Mouse (Mus musculus): ENCODE data around the gene Cachd1. TPM values are rescaled to one million over a fixed set of nuclear protein-coding genes. Genes with fewer than 3 reads are reported as not detected.

The Cachd1 gene
- polyA plus RNA-seq, 1 experiment from 2014 or later = 25.2 TPM

- no peaks in the 10 kb centered on the region for H3K27me3 ChIP-seq (replicated peaks; ENCODE audit: control insufficient read depth, insufficient read depth, low read length)
- H3K4me1 ChIP-seq (ENCODE audit: control insufficient read depth, insufficient read depth, low read length) = peaks cover 36% of the 10 kb centered on the region
- no peak overlapping the region for H3K9ac ChIP-seq (ENCODE audit: low read depth, low read length)
- ATAC-seq (ENCODE audit: low read depth) (peak; percentile 85), DNase-seq (ENCODE audit: low spot score) (peak; percentile 80)
- H3K36me3 ChIP-seq (ENCODE audit: control insufficient read depth, insufficient read depth, low read length) = peaks cover 13% of the 10 kb centered on the region
- no peak overlapping the region for H3K4me2 ChIP-seq (ENCODE audit: low read depth, low read length)
- no peak overlapping the region for H3K4me3 ChIP-seq (ENCODE audit: low read depth, low read length)
- WGBS = 37% methylated on average over 3 of the region's 3 CpGs
- H3K27ac ChIP-seq (replicated peaks; ENCODE audit: low read depth, low read length) = peak overlapping the region; percentile 17
- no peaks in the 10 kb centered on the region for H3K9me3 ChIP-seq (ENCODE audit: control insufficient read depth, low read length)
Observed at GRCm38 (mm10) chr4:100926608-100927007, 150.1 kb downstream of the Cachd1 start.

GRCm38 (mm10) chr4:100927059-100927458, 150.6 kb downstream of the Cachd1 start:
- peak; percentile 35 for DNase-seq (ENCODE audit: low spot score)
- Histone ChIP-seq H3K27ac (replicated peaks; ENCODE audit: low read depth, low read length) (peak overlapping the region; percentile 17), H3K9ac (ENCODE audit: low read depth, low read length) (no peak overlapping the region), H3K4me2 (ENCODE audit: low read depth, low read length) (no peak overlapping the region), H3K36me3 (ENCODE audit: control insufficient read depth, insufficient read depth, low read length) (peaks cover 8% of the 10 kb centered on the region), H3K9me3 (ENCODE audit: control insufficient read depth, low read length) (no peaks in the 10 kb centered on the region), H3K27me3 (replicated peaks; ENCODE audit: control insufficient read depth, insufficient read depth, low read length) (no peaks in the 10 kb centered on the region), H3K4me3 (ENCODE audit: low read depth, low read length) (no peak overlapping the region), H3K4me1 (ENCODE audit: control insufficient read depth, insufficient read depth, low read length) (peaks cover 36% of the 10 kb centered on the region)
- WGBS = 34% methylated on average over 2 of the region's 2 CpGs
- ATAC-seq (ENCODE audit: low read depth) = no peak

DNA sequence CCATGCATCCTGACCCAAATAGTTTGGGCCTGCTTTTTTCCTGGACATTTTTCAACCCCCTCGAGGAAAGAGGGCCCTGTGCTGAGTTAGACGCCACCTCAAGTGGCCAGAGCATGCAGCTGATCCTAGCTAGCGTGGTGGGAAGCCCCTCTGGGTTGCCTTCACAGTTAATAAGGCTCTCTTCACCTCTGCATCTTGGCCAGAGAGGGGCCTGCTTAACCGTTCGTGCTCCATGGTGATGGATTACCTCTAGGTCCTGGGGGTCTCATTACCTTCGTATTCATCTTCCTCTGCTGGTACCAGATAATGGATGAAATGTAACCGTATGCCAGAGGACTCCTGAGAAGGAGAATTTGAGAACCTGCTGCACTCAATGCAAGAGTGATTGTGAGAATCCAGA, 167.2 kb downstream of the Cachd1 start:
- Histone ChIP-seq H3K9ac (ENCODE audit: low read depth, low read length) (no peak overlapping the region), H3K36me3 (ENCODE audit: control insufficient read depth, insufficient read depth, low read length) (0 out of 2 replicates have a peak, but pooled peaks cover 4% of the 10 kb centered on the region), H3K4me3 (ENCODE audit: low read depth, low read length) (no peak overlapping the region), H3K27ac (replicated peaks; ENCODE audit: low read depth, low read length) (no peak overlapping the region), H3K4me1 (ENCODE audit: control insufficient read depth, insufficient read depth, low read length) (peaks cover 9% of the 10 kb centered on the region), H3K27me3 (replicated peaks; ENCODE audit: control insufficient read depth, insufficient read depth, low read length) (no peaks in the 10 kb centered on the region), H3K9me3 (ENCODE audit: control insufficient read depth, low read length) (no peaks in the 10 kb centered on the region), H3K4me2 (ENCODE audit: low read depth, low read length) (no peak overlapping the region)
- 58% methylated on average over 7 of the region's 7 CpGs for whole genome bisulfite sequencing
- no peak for DNase-seq (ENCODE audit: low spot score)
- ATAC-seq (ENCODE audit: low read depth) = no peak

DNA sequence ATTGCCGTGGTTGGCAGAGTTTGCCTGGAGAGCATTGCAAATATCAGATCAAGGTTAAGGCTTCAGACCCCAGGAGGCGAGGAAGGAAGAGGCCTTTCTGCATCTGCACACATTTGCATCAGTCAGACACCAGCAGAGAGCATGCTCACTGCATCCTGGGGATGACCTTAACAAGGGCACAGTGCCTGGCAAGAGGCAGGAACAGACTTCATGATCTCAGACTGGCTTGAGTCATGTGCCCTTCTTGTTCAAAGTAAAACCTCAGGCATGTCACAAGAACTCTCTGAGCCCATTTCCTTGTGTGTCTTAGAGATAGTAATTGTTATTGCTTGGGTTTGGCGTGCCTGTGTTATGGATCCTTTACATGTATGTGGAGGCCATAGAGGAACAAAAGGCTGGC, 167.8 kb downstream of the Cachd1 start:
- no peaks in the 10 kb centered on the region for H3K27me3 ChIP-seq (replicated peaks; ENCODE audit: control insufficient read depth, insufficient read depth, low read length)
- H3K4me3 ChIP-seq (ENCODE audit: low read depth, low read length) = no peak overlapping the region
- peaks cover 15% of the 10 kb centered on the region for H3K4me1 ChIP-seq (ENCODE audit: control insufficient read depth, insufficient read depth, low read length)
- H3K9me3 ChIP-seq (ENCODE audit: control insufficient read depth, low read length) = no peaks in the 10 kb centered on the region
- WGBS = 59% methylated on average over 3 of the region's 3 CpGs
- ATAC-seq (ENCODE audit: low read depth) (no peak), DNase-seq (ENCODE audit: low spot score) (peak; percentile 7)
- no peak overlapping the region for H3K4me2 ChIP-seq (ENCODE audit: low read depth, low read length)
- H3K36me3 ChIP-seq (ENCODE audit: control insufficient read depth, insufficient read depth, low read length) = 0 out of 2 replicates have a peak, but pooled peaks cover under 1% of the 10 kb centered on the region
- no peak overlapping the region for H3K9ac ChIP-seq (ENCODE audit: low read depth, low read length)
- H3K27ac ChIP-seq (replicated peaks; ENCODE audit: low read depth, low read length) = no peak overlapping the region

DNA sequence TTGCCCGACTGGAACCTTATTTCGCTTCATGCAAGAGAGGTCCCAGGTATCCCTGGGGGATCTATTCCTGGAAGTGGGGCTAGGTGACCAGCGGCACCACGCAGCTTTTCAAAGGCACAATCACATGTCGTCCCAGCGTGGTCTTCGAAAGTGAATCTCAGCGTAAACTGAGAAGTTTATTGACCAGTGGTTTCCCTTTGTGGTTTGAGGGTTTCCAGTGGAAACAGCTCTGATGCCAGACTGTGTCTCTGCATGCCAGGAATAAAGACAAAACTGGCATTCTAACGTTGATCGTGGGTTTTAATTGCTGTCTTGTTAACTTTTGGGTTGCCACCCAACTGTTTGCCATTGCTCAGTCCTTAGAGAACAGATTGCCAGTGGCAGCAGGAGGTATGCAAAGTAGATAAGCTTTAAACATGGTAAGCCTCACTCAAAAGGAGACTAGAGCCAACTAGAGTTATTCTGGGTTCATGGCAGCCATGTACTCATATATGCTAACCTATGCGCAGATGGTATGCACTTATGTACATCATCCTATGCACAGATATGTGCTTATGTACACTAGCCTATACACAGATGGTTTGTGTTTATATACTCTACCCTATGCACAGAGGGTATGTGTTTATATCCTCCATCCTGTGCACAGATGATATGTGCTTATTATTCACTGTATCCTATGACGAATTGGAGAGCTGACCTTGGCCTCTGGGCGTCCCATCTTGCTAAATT, 168.9 kb downstream of the Cachd1 start:
- H3K27me3 ChIP-seq (replicated peaks; ENCODE audit: control insufficient read depth, insufficient read depth, low read length) = no peaks in the 10 kb centered on the region
- peaks cover 25% of the 10 kb centered on the region for H3K4me1 ChIP-seq (ENCODE audit: control insufficient read depth, insufficient read depth, low read length)
- DNase-seq (ENCODE audit: low spot score) (peak; percentile 36), ATAC-seq (ENCODE audit: low read depth) (no peak)
- WGBS = 72% methylated on average over 13 of the region's 13 CpGs
- no peaks in the 10 kb centered on the region for H3K9me3 ChIP-seq (ENCODE audit: control insufficient read depth, low read length)
- no peaks in the 10 kb centered on the region for H3K36me3 ChIP-seq (ENCODE audit: control insufficient read depth, insufficient read depth, low read length)
- no peak overlapping the region for H3K4me3 ChIP-seq (ENCODE audit: low read depth, low read length)
- no peak overlapping the region for H3K27ac ChIP-seq (replicated peaks; ENCODE audit: low read depth, low read length)
- H3K4me2 ChIP-seq (ENCODE audit: low read depth, low read length) = no peak overlapping the region
- no peak overlapping the region for H3K9ac ChIP-seq (ENCODE audit: low read depth, low read length)

- Histone ChIP-seq H3K36me3 (ENCODE audit: control insufficient read depth, insufficient read depth, low read length) (peaks cover 19% of the 10 kb centered on the region), H3K4me2 (ENCODE audit: low read depth, low read length) (peak overlapping the region; percentile 27; the same call in 1 of the 2 replicates), H3K27ac (replicated peaks; ENCODE audit: low read depth, low read length) (peak overlapping the region; percentile 59), H3K27me3 (replicated peaks; ENCODE audit: control insufficient read depth, insufficient read depth, low read length) (no peaks in the 10 kb centered on the region), H3K9ac (ENCODE audit: low read depth, low read length) (no peak overlapping the region), H3K9me3 (ENCODE audit: control insufficient read depth, low read length) (no peaks in the 10 kb centered on the region), H3K4me1 (ENCODE audit: control insufficient read depth, insufficient read depth, low read length) (peaks cover 32% of the 10 kb centered on the region), H3K4me3 (ENCODE audit: low read depth, low read length) (no peak overlapping the region; the same call in 1 of the 2 replicates)
- 0 out of 2 replicates have a peak, but pooled peaks have one; percentile 16 for ATAC-seq (ENCODE audit: low read depth)
- 51% methylated on average over 17 of the region's 17 CpGs for WGBS
- DNase-seq (ENCODE audit: low spot score) = peak; percentile 77
Observed at GRCm38 (mm10) chr4:100948494-100949425, 172.3 kb downstream of the Cachd1 start.

DNA sequence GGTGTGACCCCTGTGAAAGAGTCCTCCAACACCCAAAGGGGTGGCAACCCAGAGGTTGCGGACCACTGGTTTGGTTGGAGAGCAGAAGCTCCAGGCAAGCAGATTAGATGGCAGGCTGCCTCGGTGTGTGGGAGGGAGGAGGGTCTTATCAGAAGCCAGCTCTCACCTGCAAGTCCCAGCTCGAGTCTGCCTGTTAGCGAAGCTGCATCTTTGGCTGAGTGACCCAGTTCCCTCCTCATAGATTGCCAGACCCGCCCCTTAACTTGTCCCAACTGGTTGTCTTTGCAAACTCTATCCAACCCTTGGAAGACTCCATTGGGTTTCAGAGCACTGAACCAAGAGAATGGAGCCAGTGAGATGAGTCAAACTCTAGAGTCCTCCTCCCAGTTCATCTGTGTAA, 173.8 kb downstream of the Cachd1 start:
- H3K4me2 ChIP-seq (ENCODE audit: low read depth, low read length) = no peak overlapping the region
- no peaks in the 10 kb centered on the region for H3K9me3 ChIP-seq (ENCODE audit: control insufficient read depth, low read length)
- DNase-seq (ENCODE audit: low spot score) (peak; percentile 83), ATAC-seq (ENCODE audit: low read depth) (peak; percentile 69; the same call in 1 of the 2 replicates)
- 85% methylated on average over 5 of the region's 5 CpGs for WGBS
- H3K4me1 ChIP-seq (ENCODE audit: control insufficient read depth, insufficient read depth, low read length) = peaks cover 33% of the 10 kb centered on the region
- H3K27me3 ChIP-seq (replicated peaks; ENCODE audit: control insufficient read depth, insufficient read depth, low read length) = no peaks in the 10 kb centered on the region
- H3K36me3 ChIP-seq (ENCODE audit: control insufficient read depth, insufficient read depth, low read length) = peaks cover 32% of the 10 kb centered on the region
- H3K27ac ChIP-seq (replicated peaks; ENCODE audit: low read depth, low read length) = no peak overlapping the region
- H3K4me3 ChIP-seq (ENCODE audit: low read depth, low read length) = no peak overlapping the region
- H3K9ac ChIP-seq (ENCODE audit: low read depth, low read length) = no peak overlapping the region

DNA sequence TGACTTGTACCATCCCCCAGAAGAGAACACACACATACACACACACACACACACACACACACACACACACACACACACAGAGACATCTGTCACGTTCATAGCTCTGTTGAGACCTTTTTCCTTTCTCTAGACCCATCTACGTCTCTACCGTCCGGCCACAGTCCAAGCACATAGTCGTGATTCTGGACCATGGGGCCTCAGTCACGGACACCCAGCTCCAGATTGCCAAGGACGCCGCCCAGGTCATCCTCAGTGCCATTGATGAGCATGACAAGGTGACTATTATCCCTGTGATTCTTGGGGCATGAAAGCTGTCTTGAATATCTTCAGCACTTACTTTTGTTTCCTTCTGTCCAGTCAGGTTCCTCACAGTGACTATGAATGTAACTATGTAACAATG, 175.4 kb downstream of the Cachd1 start:
- Histone ChIP-seq H3K4me3 (ENCODE audit: low read depth, low read length) (no peak overlapping the region), H3K4me2 (ENCODE audit: low read depth, low read length) (no peak overlapping the region), H3K4me1 (ENCODE audit: control insufficient read depth, insufficient read depth, low read length) (peaks cover 33% of the 10 kb centered on the region), H3K9ac (ENCODE audit: low read depth, low read length) (no peak overlapping the region), H3K36me3 (ENCODE audit: control insufficient read depth, insufficient read depth, low read length) (peaks cover 42% of the 10 kb centered on the region), H3K27ac (replicated peaks; ENCODE audit: low read depth, low read length) (no peak overlapping the region), H3K27me3 (replicated peaks; ENCODE audit: control insufficient read depth, insufficient read depth, low read length) (no peaks in the 10 kb centered on the region), H3K9me3 (ENCODE audit: control insufficient read depth, low read length) (no peaks in the 10 kb centered on the region)
- 92% methylated on average over 8 of the region's 8 CpGs for WGBS
- ATAC-seq (ENCODE audit: low read depth) (no peak), DNase-seq (ENCODE audit: low spot score) (no peak)
